Mouse (Mus musculus) left cerebral cortex, postnatal 25 days (tissue): Measurements from ENCODE around the gene Nrxn3. TPM values are rescaled to one million over a fixed set of nuclear protein-coding genes. Genes with fewer than 3 reads are reported as not detected.

Experiments used
- DNase-seq, 2 experiments: peaks; one replicate each; pipeline ENCODE4 v3.0.0; 2022; ENCODE audit warnings: low spot score in 2 of 2, mixed read lengths in 1 of 2
- intact Hi-C: fragments of 180-260 bp; cut with DNase I; formaldehyde crosslinking; loops from one replicate; pipeline ENCODE4 v1.15.1; 2025
- total RNA-seq, 2 experiments: library from RNA; stranded (reverse); gene quantifications; 2 replicates each; pipeline ENCODE4 v1.2.3; 2021

Nrxn3 gene
- total RNA-seq, result 100 to 1,000 TPM; 209 to 271 TPM

DNA sequence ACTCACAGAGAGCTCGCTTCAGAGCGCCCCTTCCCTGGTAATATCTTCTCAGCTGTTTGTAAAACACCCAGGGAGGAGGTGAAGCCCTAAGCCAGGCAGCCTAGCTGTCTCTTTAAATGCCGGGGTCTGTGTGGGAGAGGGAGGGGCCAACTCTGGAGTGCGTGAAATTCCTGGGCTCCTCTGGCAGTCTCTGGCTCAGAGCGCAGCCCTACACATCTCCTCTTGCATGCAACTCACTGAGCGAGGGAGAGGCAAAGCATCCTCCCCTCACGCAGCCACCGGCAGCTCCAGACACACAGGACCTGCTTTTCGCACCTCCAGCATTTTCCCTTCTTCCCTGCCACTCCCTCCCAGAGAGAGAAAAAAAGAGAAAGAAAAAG, at the start of gene Nrxn3:
TSS of gene Nrxn3 (plus strand) at position 186 of the 380 bp plus-strand sequence.
- intact Hi-C loops, result no loop called here
- DNase-seq, result peak; percentile 83 to 93

- intact Hi-C loops, result loop anchor here (10.0 kb wide), 1 partner anchor 300 kb away; no protein-coding TSS in a partner anchor
- DNase-seq, result no peak
These were observed 18.4 kb upstream of the Nrxn3 start for GRCm38 (mm10) chr12:88704159-88704846.

- intact Hi-C loops, result loop anchor here (5.0 to 10.0 kb wide), 2 partner anchors 301 to 401 kb away; no protein-coding TSS in a partner anchor
- no peak for DNase-seq
These were observed 16.7 kb upstream of the Nrxn3 start for GRCm38 (mm10) chr12:88705959-88706358.

DNA sequence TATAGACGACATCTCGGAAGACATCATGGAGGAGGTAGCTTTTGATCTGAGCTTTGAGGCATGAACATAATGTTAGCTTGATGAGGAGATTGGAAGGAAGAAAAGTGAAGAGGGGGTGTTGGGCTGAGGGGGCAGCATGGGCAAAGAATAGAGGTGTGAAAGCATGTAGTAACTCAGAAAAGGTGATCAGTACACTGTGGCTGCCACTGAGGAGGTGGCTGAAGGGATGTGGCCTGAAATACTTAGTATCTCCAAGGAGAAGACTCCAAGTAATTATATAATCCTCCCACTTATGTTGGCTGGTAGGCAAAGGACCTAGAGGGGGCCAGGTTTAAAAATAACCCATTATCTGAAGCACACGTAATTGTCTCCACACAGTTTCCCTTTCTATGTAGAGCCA, 14.9 kb upstream of the Nrxn3 start:
- peak; percentile 37 to 92 for DNase-seq
- intact Hi-C loops, result loop anchor here (1.0 to 10.0 kb wide), 3 partner anchors 31 to 400 kb away; no protein-coding TSS in a partner anchor

- intact Hi-C loops, result loop anchor here (5.0 to 10.0 kb wide), 2 partner anchors 304 to 398 kb away; no protein-coding TSS in a partner anchor
These were observed 13.5 kb upstream of the Nrxn3 start for GRCm38 (mm10) chr12:88709223-88709622.

DNA sequence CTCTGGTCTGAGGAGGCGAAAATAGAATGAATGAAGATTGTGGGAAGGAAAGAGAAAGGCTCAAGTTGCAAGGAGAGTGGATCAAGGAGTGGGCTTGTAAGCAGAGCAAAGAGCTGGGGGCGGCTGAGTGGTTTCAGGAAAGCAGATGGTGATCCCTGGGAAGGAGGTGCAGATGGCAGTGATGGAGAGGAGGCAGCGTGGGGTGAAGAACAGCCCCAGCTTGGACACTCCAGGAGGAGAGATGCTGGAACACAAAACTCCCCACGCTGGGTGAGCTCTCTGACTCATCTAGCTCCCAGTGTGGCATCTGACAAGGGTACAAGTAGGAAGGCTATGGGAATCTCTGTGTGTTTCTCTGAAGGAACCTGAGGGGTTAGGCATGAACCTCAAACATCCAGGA, 9.2 kb upstream of the Nrxn3 start:
- intact Hi-C loops, result loop anchor here (1.0 to 10.0 kb wide), 5 partner anchors 25 to 682 kb away; no protein-coding TSS in a partner anchor
- peak in 1 of 2 experiments; percentile 96 for DNase-seq

More at GRCm38 (mm10) chr12:88709223-88709622, 13.5 kb upstream of the Nrxn3 start:
- DNase-seq, result no peak

- intact Hi-C loops, result no loop called here
- DNase-seq, result no peak
These were observed 515 bp upstream of the Nrxn3 start for GRCm38 (mm10) chr12:88722031-88722690.

- DNase-seq, result no peak
- intact Hi-C loops, result no loop called here
These were observed 3.6 kb downstream of the Nrxn3 start for GRCm38 (mm10) chr12:88726316-88726715.

GRCm38 (mm10) chr12:88726755-88727154, 4.1 kb downstream of the Nrxn3 start:
- intact Hi-C loops, result no loop called here
- no peak for DNase-seq

- no peak for DNase-seq
- intact Hi-C loops, result no loop called here
These were observed 8.0 kb downstream of the Nrxn3 start for GRCm38 (mm10) chr12:88730720-88731119.

- intact Hi-C loops, result no loop called here
- DNase-seq, result no peak
These were observed 12.4 kb downstream of the Nrxn3 start for GRCm38 (mm10) chr12:88735045-88735444.

DNA sequence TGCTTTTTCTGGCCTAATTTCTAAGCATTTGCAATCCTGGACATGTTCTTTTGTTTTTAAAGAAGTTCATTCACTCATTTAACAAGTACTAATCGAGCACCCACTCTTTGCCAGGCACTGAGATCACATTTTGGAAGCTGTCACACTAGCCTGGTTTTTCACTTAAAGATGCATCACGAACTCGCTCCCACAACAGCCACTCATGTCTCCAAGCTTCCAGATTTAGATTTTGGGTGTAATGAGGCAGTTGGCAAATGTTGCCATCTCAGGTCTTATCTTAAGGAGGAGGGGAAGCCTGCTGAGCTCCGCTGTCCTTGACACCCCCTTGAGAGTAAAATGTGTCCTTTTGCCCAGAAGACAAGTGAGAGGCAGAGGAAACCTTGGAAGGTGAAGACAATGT, 14.4 kb downstream of the Nrxn3 start:
- intact Hi-C loops, result no loop called here
- DNase-seq, result peak; percentile 49 to 90

- peak; percentile 60 to 96 for DNase-seq
- intact Hi-C loops, result loop anchor here (1.0 to 2.0 kb wide), 3 partner anchors 25 to 36 kb away; no protein-coding TSS in a partner anchor
These were observed 15.9 kb downstream of the Nrxn3 start for GRCm38 (mm10) chr12:88738616-88739015.

DNA sequence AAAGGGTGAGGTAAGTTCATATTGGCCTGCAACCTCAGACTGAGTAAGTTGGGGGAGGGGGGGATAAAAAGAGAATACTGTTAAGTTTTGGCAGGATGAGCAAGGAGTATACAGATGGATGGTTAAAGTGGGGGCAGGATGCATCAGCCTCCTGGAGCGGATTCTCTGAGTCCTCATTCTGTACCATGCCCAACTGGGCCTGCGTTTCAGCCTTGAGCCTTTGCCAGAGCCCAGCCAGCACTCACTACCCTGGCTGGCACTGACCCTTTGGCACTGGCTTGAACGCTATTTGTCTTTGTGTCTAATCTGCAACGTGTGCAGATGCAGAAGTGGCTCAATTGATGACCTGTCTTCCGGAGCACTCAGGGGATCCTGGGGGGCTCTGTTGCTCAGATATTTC, 24.1 kb downstream of the Nrxn3 start:
- intact Hi-C loops, result no loop called here

DNA sequence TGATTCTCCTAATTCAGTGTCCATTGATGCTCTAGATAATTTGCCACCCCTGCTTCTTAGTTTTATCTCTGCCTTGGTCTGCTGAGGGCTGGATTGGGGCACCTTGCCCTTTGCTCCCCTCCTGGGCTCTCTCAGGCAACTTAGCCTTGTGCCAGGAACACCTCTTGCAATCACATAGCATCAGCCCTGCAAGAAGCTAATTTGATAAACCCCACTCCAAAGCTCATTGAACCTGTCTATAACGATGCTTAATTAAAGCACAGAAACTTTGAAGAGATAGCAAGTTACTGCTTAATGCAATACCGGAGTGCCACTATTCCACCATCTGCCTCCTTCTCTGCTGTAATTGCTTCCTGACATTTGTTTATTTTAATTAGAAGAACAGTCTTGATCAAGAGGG, 42.1 kb downstream of the Nrxn3 start:
- intact Hi-C loops, result no loop called here
- no peak for DNase-seq

More for the DNA sequence above, 24.1 kb downstream of the Nrxn3 start:
- peak in 1 of 2 experiments; percentile 40 for DNase-seq

DNA sequence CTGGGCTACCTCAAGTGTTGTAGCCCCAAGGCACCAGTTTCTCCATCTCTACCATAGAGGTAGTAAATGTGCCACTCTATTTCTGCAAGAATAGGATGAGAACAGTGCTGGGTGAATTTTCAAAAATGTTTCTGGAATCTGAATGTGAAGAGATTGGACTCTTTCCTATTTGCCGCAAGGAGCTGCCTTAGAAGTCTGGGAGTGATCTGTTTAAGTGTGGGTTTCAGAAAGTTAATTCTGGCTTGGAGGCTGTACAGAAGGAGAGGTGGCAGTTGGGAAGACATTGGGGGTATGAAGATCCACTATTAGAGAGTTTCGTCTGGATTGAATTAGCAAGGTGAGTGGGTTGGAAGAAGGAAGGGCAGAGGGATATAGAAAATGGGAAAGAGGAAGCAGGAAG, 52.0 kb downstream of the Nrxn3 start:
- peak; percentile 18 to 90 for DNase-seq
- intact Hi-C loops, result loop anchor here (1.0 to 5.0 kb wide), 3 partner anchors 36 to 178 kb away; no protein-coding TSS in a partner anchor

DNA sequence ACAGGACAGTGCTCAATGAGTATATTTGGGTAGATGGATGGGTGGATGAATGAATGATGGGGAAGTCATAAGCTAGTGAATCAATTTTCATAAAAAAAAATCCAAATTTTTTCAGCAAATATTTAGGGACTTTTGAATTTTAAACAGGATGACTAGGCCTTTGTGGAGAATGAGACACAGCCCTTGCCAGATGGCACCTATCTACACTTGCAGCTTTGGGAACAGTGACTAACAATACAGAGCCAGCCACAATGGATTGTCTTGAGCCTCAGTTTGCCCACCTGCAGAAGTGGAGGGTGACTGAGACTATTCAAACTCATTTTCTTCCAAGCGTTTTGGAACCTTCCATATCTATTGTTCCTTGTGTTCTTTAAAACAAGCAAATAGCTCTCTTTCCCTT, 55.4 kb downstream of the Nrxn3 start:
- intact Hi-C loops, result no loop called here
- DNase-seq, result peak in 1 of 2 experiments; percentile 64

DNA sequence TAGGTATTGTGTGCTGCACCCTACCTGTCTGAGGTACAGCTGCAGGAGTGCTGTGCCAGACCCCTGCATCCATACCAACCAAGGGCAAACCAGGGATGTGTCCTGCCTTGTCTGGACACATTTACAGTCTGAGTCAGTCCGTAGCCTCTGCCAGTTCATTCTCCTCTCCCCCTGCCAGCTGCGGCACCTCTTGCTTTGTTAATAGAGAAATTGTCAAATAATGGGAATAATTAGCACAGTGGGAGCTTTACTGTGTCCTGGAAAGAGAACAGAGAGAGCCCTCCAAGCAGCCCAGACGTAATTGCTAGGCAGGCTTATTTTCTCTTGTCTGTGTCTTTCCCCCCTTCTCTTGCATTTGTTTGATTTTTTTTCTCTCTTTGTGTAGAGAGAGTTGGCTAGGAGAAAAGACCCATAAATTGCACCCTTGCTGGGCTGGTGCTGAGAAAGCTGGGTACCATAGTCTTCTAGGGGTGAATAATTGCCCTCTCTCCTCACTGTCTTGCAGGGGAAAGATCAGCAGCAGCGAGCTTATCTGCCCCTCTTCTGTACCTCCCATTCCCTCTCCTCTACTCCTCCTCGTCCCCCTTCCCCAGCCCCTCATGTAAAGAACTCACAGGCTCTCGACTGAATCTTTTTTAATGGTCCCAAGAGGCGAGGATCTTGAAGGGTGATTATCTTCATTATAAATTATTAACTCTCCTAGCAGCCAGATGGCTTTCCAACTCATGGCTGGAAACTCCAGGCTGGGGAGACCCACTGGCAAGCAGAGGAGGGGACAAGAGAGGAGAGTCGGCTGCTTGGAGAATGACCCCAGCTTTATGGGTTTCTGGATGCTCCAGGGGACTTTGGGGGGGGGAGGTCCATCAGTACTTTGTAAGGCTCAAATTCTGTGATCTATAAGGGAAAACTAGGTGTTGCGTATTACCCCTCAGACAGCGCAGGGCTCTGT, 61.8 kb downstream of the Nrxn3 start:
- DNase-seq, result no peak
- intact Hi-C loops, result no loop called here

DNA sequence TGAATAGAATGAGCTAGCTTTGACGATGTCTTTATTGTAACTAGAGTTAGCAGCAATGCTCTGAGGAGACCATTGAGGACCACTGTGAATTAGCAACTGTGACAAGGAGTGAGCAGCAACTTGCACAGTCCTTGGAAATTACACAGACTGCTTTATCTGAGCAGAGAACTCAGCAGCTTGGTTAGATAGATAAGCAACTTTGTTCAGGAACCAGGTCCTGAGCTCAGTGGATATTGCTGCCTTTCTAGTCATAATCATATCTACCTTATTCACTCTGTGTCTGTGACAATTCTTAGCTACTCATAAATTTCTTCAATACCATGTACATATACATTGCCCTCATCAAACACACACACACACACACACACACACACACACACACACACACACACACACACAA, 70.6 kb downstream of the Nrxn3 start:
- no peak for DNase-seq
- intact Hi-C loops, result no loop called here
